Mouse (Mus musculus): Measurements from ENCODE around the gene Olfr490. TPM values are rescaled to one million over a fixed set of nuclear protein-coding genes. Genes with fewer than 3 reads are reported as not detected.

The Olfr490 gene
- total RNA-seq (2021), result not detected

DNA sequence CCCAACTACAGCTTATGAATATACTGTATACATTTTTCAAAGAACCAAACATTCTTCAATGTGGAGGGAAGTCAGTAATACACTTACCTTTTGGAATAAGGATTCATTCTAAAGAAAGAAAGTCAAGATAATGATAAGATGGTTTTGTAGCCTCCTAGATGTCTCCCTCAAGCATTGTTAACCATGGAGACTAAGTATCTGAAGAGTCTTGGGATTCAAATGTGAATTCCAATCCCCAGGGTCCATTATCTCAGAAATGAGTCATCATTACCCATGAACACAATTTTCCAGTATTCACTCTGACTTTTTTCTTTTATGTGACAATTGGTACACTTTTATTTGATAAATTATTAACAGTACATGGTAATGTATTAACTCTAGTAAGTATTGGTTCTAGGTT, at the start of gene Olfr490:
Gene Olfr490, minus strand, starts transcription at position 101 of the 400 bp plus-strand sequence.
- no peak for DNase-seq

- DNase-seq, result no peak
Measured at GRCm38 (mm10) chr7:108323574-108323973, 34.8 kb upstream of the Olfr490 start, which contains the start of gene Olfr492. Olfr492 (minus strand) TSS chr7:108323674.

DNA sequence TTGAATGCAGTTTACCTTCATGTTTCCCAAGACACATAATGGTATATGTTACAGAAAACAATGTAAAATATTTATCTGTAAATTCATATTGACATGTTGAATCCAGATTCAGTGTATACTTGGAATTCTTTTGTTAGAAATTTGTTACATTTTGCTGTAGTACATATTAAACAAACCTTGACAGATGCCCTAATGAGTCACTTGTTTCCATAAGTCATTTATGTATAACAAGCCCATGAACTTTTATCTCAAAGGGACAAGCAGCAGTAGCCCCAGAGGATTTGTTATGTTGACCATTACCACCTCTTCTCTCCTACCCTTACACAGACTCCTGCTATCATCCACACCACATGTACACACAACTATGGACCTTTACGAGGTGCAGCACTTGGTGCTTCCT, 24.4 kb upstream of the Olfr490 start, which contains the start of gene Olfr491:
Gene Olfr491, plus strand, starts transcription at position 301 of the 400 bp plus-strand sequence.
- no peak for DNase-seq

- DNase-seq, result no peak
Measured at GRCm38 (mm10) chr7:108258247-108258646, 30.5 kb downstream of the Olfr490 start, which contains the start of gene Olfr488. Olfr488 (minus strand) TSS chr7:108258347.

Other genes starting within 250 kb of the Olfr490 start
- not detected for gene Olfr479, start 238.2 kb downstream of the Olfr490 start, total RNA-seq (2021)
- not detected for gene Olfr480, start 221.6 kb downstream of the Olfr490 start, total RNA-seq (2021)
- gene Olfr481, start 209.1 kb downstream of the Olfr490 start, total RNA-seq (2021), result not detected
- gene Olfr482, start 191.3 kb downstream of the Olfr490 start, total RNA-seq (2021), result under 1 TPM; 0.67 to 0.83 TPM
- gene Olfr483, start 188.1 kb downstream of the Olfr490 start, total RNA-seq (2021), result not detected
- gene Olfr484, start 161.5 kb downstream of the Olfr490 start, total RNA-seq (2021), result not detected
- gene Olfr485, start 129.1 kb downstream of the Olfr490 start, total RNA-seq (2021), result not detected
- not detected for gene Olfr486, start 116.2 kb downstream of the Olfr490 start, total RNA-seq (2021)
- gene Olfr487, start 74.3 kb downstream of the Olfr490 start, total RNA-seq (2021), result not detected
- gene Olfr488, start 30.6 kb downstream of the Olfr490 start, total RNA-seq (2021), result not detected
- gene Olfr491, start 24.5 kb upstream of the Olfr490 start, total RNA-seq (2021), result not detected
- not detected for gene Olfr492, start 34.7 kb upstream of the Olfr490 start, total RNA-seq (2021)
- gene Olfr493, start 58.0 kb upstream of the Olfr490 start, total RNA-seq (2021), result not detected
- gene Olfr494, start 76.4 kb upstream of the Olfr490 start, total RNA-seq (2021), result not detected
- gene Olfr495, start 104.2 kb upstream of the Olfr490 start, total RNA-seq (2021), result not detected
- gene Olfr497, start 131.5 kb upstream of the Olfr490 start, total RNA-seq (2021), result not detected
- not detected for gene Olfr498, start 176.4 kb upstream of the Olfr490 start, total RNA-seq (2021)
- not detected for gene Olfr502, start 236.1 kb upstream of the Olfr490 start, total RNA-seq (2021)

Data from heart, postnatal 4 days (tissue).